Comparison of ENCODE assay signal across 30 mouse cellular contexts in genomic region chr1:30951795-30952194, GRCm38 (mm10). TPM values are rescaled to one million over a fixed set of nuclear protein-coding genes. Genes with fewer than 3 reads are reported as not detected.
A peak's percentile ranks its signal among the peaks of the same experiment; 100 is the strongest.
DNase-seq lines count a peak whose midpoint lies in the region; ATAC-seq and TF ChIP-seq lines count a peak whose summit lies in the region.
"Had no signal": no experiment of that assay in that cellular context is flagged by ENCODE, and none has a peak within 500 bp of the region (broad histone marks: within the 10 kb centered on the region; RNA-seq: fewer than 3 reads in every experiment).

No protein-coding gene starts in this region.

- no peak overlapping the region for H3K9ac ChIP-seq in liver, adult 2 months (ENCODE audit: low read depth, low read length)
- no peak overlapping the region for H3K9ac ChIP-seq in liver, embryonic 12.5 days
- no peak overlapping the region for H3K9ac ChIP-seq in lung, postnatal 0 days (replicated peaks; ENCODE audit: low read depth)
- no peak overlapping the region for H3K9ac ChIP-seq in stomach, postnatal 0 days (ENCODE audit: low read length)
- H3K9ac ChIP-seq: embryonic facial prominence, embryonic 13.5 days; embryonic facial prominence, embryonic 15.5 days; forebrain, embryonic 12.5 days had no signal

- no peak for DNase-seq in liver, adult 2 months (ENCODE audit: extremely low read depth, low read depth, low spot score)
- peak; percentile 37 for DNase-seq in lung, postnatal 0 days (ENCODE audit: low spot score)
- DNase-seq in lung, postnatal 36 days: no peak
- no peak for DNase-seq in testis, postnatal 14 days (ENCODE audit: low spot score)
- DNase-seq in stomach, postnatal 0 days (ENCODE audit: low spot score): no peak
- DNase-seq in T-cell, adult 2 months (ENCODE audit: low spot score): no peak
- DNase-seq: adrenal gland, adult 8-10 months; adrenal gland, postnatal 14 days; adrenal gland, postnatal 36 days; cerebellum, adult 11 months; cerebellum, adult 18-20 months; cerebellum, adult 8-10 months; cerebellum, adult 9-11 months; cerebellum, postnatal 14 days; cerebellum, postnatal 36 days; embryo, embryonic 11 days had no signal

- peak; percentile 50 for TF ChIP-seq EP300 in lung, postnatal 0 days (IDR thresholded peaks at IDR 0.05)
- TF ChIP-seq EP300 in stomach, postnatal 0 days (optimal IDR thresholded peaks at IDR 0.05): no peak

- no peak for ATAC-seq in liver, embryonic 12.5 days
- no peak for ATAC-seq in lung, postnatal 0 days
- no peak for ATAC-seq in stomach, postnatal 0 days (ENCODE audit: low FRiP score, low TSS enrichment)
- ATAC-seq: activated CD4-positive, CD25-positive, alpha-beta regulatory T cell, adult 4 months; forebrain, embryonic 14.5 days; forebrain, embryonic 16.5 days had no signal

- TF ChIP-seq POLR2A in liver, adult 2 months (IDR thresholded peaks at IDR 0.05; ENCODE audit: extremely low read depth, insufficient read depth, low read length): no peak
- TF ChIP-seq POLR2A in testis, adult 2 months (IDR thresholded peaks at IDR 0.05; ENCODE audit: control insufficient read depth, low read depth, low read length): no peak

- no peak for TF ChIP-seq CTCF in liver, adult 2 months (IDR thresholded peaks at IDR 0.05; ENCODE audit: low read depth, low read length)
- TF ChIP-seq CTCF in lung, postnatal 0 days (IDR thresholded peaks at IDR 0.05): no peak
- TF ChIP-seq CTCF in testis, adult 2 months (IDR thresholded peaks at IDR 0.05; ENCODE audit: control insufficient read depth, insufficient read depth, insufficient replicate concordance, low read depth, low read length): no peak
- TF ChIP-seq CTCF in stomach, postnatal 0 days (IDR thresholded peaks at IDR 0.05; ENCODE audit: low read depth): no peak

- peaks cover 7% of the 10 kb centered on the region; the same call in 1 of the 2 replicates for H3K79me2 ChIP-seq in liver, adult 2 months (ENCODE audit: control insufficient read depth, insufficient read depth, low read length)

- H3K9me3 ChIP-seq in liver, embryonic 12.5 days (replicated peaks): no peaks in the 10 kb centered on the region
- H3K9me3 ChIP-seq in lung, postnatal 0 days (ENCODE audit: low read length): no peaks in the 10 kb centered on the region
- H3K9me3 ChIP-seq in stomach, postnatal 0 days (ENCODE audit: control insufficient read depth, low read length): no peaks in the 10 kb centered on the region
- H3K9me3 ChIP-seq: embryonic facial prominence, embryonic 13.5 days; embryonic facial prominence, embryonic 15.5 days; forebrain, embryonic 10.5 days; forebrain, embryonic 12.5 days had no signal

- peak overlapping the region; percentile 52 for H3K27ac ChIP-seq in liver, adult 2 months (replicated peaks; ENCODE audit: insufficient read depth, low read depth, low read length)
- no peak overlapping the region for H3K27ac ChIP-seq in liver, embryonic 12.5 days
- H3K27ac ChIP-seq in lung, postnatal 0 days (ENCODE audit: low read length): 0 out of 2 replicates have a peak overlapping the region, but pooled peaks have one; percentile 11
- 0 out of 2 replicates have a peak overlapping the region, but pooled peaks have one; percentile 36 for H3K27ac ChIP-seq in testis, adult 2 months (ENCODE audit: control insufficient read depth, insufficient read depth, low read depth, low read length)
- 0 out of 2 replicates have a peak overlapping the region, but pooled peaks have one; percentile 18 for H3K27ac ChIP-seq in stomach, postnatal 0 days (replicated peaks)
- H3K27ac ChIP-seq: embryonic facial prominence, embryonic 13.5 days; embryonic facial prominence, embryonic 15.5 days; forebrain, embryonic 10.5 days; forebrain, embryonic 12.5 days had no signal

- no peaks in the 10 kb centered on the region for H3K36me3 ChIP-seq in liver, adult 2 months (ENCODE audit: control insufficient read depth, insufficient read depth, low read length)
- H3K36me3 ChIP-seq in liver, embryonic 12.5 days: no peaks in the 10 kb centered on the region
- H3K36me3 ChIP-seq in lung, postnatal 0 days (ENCODE audit: insufficient read depth, low read length): no peaks in the 10 kb centered on the region
- peaks cover 1% of the 10 kb centered on the region for H3K36me3 ChIP-seq in testis, adult 2 months (ENCODE audit: control insufficient read depth, insufficient read depth, low read length)
- no peaks in the 10 kb centered on the region for H3K36me3 ChIP-seq in stomach, postnatal 0 days (ENCODE audit: control insufficient read depth, insufficient read depth, low read length)
- H3K36me3 ChIP-seq: embryonic facial prominence, embryonic 13.5 days; embryonic facial prominence, embryonic 15.5 days; forebrain, embryonic 10.5 days; forebrain, embryonic 12.5 days had no signal

- no peaks in the 10 kb centered on the region for H3K27me3 ChIP-seq in liver, adult 2 months (ENCODE audit: control insufficient read depth, insufficient read depth, low read length)
- H3K27me3 ChIP-seq in liver, embryonic 12.5 days (replicated peaks): no peaks in the 10 kb centered on the region
- no peaks in the 10 kb centered on the region for H3K27me3 ChIP-seq in lung, postnatal 0 days (replicated peaks; ENCODE audit: insufficient read depth, low read length)
- H3K27me3 ChIP-seq in testis, adult 2 months (ENCODE audit: control insufficient read depth, insufficient read depth, low read length): no peaks in the 10 kb centered on the region
- no peaks in the 10 kb centered on the region for H3K27me3 ChIP-seq in stomach, postnatal 0 days (ENCODE audit: control insufficient read depth, insufficient read depth, low read length)
- H3K27me3 ChIP-seq: embryonic facial prominence, embryonic 13.5 days; embryonic facial prominence, embryonic 15.5 days; forebrain, embryonic 12.5 days had no signal

- WGBS in liver, adult 2 months: 81% methylated on average over 2 of the region's 2 CpGs
- 67% methylated on average over 2 of the region's 2 CpGs for WGBS in liver, embryonic 12.5 days (ENCODE audit: insufficient replicate concordance)
- 45% methylated on average over 2 of the region's 2 CpGs for WGBS in lung, postnatal 0 days
- WGBS in stomach, postnatal 0 days: 65% methylated on average over 2 of the region's 2 CpGs

- H3K4me2 ChIP-seq in liver, embryonic 12.5 days: no peak overlapping the region
- H3K4me2 ChIP-seq in lung, postnatal 0 days (replicated peaks; ENCODE audit: low read depth, low read length): no peak overlapping the region
- no peak overlapping the region for H3K4me2 ChIP-seq in stomach, postnatal 0 days (replicated peaks; ENCODE audit: low read depth)
- H3K4me2 ChIP-seq: embryonic facial prominence, embryonic 13.5 days; embryonic facial prominence, embryonic 15.5 days; forebrain, embryonic 12.5 days had no signal

- peaks cover 13% of the 10 kb centered on the region; the same call in 1 of the 2 replicates for H3K4me1 ChIP-seq in liver, adult 2 months (ENCODE audit: control insufficient read depth, insufficient read depth, low read length)
- peaks cover 15% of the 10 kb centered on the region for H3K4me1 ChIP-seq in liver, embryonic 12.5 days
- peaks cover 2% of the 10 kb centered on the region; the same call in 1 of the 2 replicates for H3K4me1 ChIP-seq in lung, postnatal 0 days (ENCODE audit: insufficient read depth, low read depth, low read length)
- no peaks in the 10 kb centered on the region for H3K4me1 ChIP-seq in testis, adult 2 months (ENCODE audit: control insufficient read depth, insufficient read depth, low read length)
- H3K4me1 ChIP-seq in stomach, postnatal 0 days (replicated peaks; ENCODE audit: control insufficient read depth, insufficient read depth): no peaks in the 10 kb centered on the region

- no peak overlapping the region for H3K4me3 ChIP-seq in liver, adult 2 months (ENCODE audit: insufficient read depth, low read depth, low read length)
- H3K4me3 ChIP-seq in liver, embryonic 12.5 days: no peak overlapping the region
- no peak overlapping the region for H3K4me3 ChIP-seq in lung, postnatal 0 days (ENCODE audit: low read depth, low read length)
- peak overlapping the region; percentile 75; the same call in 1 of the 2 replicates for H3K4me3 ChIP-seq in testis, adult 2 months (ENCODE audit: control insufficient read depth, low read depth, low read length)
- no peak overlapping the region for H3K4me3 ChIP-seq in stomach, postnatal 0 days (ENCODE audit: low read depth, low read length)
- H3K4me3 ChIP-seq: embryonic facial prominence, embryonic 13.5 days; embryonic facial prominence, embryonic 15.5 days; erythroblast, embryonic 14.5 days; forebrain, embryonic 10.5 days; forebrain, embryonic 12.5 days had no signal

RNA-seq across cellular contexts. Expression of gene AC153137.1, which starts 26.0 kb away (rescaled TPM):
- not detected in 2 replicates for total RNA-seq in liver, adult 2 months (2014; rRNA removed)
- polyA plus RNA-seq in liver, adult 2 months (2012; rRNA removed): not detected in 2 replicates
- not detected in 2 replicates for polyA plus RNA-seq in liver, embryonic 12.5 days (2016; fragmentation: Nextera tagmentation; extraction: Ambion mirVana)
- polyA plus RNA-seq in lung, postnatal 0 days (2015; fragmentation: Nextera tagmentation; extraction: Ambion mirVana): 0.20 and 0.57 TPM in 2 replicates
- polyA plus RNA-seq in testis, adult 2 months (2012; rRNA removed): 0.21 and 0.26 TPM in 2 replicates
- polyA plus RNA-seq in stomach, postnatal 0 days (2015; fragmentation: Nextera tagmentation; extraction: Ambion mirVana): not detected in 2 replicates
- total RNA-seq: adrenal gland, adult 18-20 months; adrenal gland, adult 8-10 months; adrenal gland, postnatal 14 days; adrenal gland, postnatal 36 days; common myeloid progenitor, adult 5-6 weeks; MEL had no signal
- polyA plus RNA-seq: activated CD4-positive, CD25-positive, alpha-beta regulatory T cell, adult 4 months; embryonic facial prominence, embryonic 11.5 days; embryonic facial prominence, embryonic 13.5 days; embryonic facial prominence, embryonic 15.5 days; erythroblast, embryonic 14.5 days; forebrain, embryonic 10.5 days; forebrain, embryonic 12.5 days; forebrain, embryonic 14.5 days; forebrain, embryonic 16.5 days had no signal
